Mouse (Mus musculus) kidney, adult 8-10 months (tissue): Measurements from ENCODE around the gene Defb25.

Experiments
- DNase-seq, 2 experiments: peaks; one replicate each; pipeline ENCODE4 v3.0.0; 2022

Defb25 gene

DNA sequence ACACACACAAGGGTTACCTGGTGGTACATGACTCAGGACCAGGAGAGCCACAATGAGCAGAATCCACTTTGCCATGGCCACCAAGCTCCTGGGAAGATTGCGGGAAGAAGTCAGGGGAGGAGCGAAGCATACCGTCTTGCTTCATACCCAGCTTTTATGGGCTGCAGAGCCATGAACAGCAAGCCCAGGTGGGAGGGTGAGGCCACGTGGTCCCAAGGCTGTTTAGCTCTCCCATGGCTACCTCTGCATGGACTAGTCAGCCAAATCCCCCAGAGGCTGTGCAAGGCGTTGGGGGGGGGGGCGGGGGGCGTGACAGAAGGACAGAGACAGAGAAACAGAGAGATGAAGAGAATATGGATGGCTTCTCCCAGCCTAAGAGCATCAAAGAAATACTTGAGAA is at the start of gene Defb25:
TSS of gene Defb25 (minus strand) at position 101 of the 400 bp plus-strand sequence.
- DNase-seq, result no peak

DNA sequence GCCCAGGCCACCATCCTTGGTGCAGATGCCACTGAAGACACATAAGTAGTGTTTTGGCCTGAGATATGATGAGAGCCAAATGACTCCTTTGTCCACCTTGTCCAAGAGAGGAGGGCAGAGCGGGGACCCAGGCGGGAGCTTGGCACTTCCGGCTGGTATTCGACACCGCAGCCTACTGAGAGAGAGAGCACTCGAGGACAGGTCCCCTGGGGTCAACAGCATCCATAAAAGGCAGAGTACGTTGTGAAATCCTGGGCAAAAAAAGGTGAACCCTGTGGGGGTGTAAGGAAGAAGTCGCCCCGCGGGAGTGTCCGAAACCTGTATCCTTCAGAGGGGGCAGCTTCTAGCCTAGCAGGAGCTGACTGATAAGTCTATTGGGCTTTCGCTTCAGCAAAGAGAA is 49.3 kb upstream of the Defb25 start:
- no peak for DNase-seq

DNA sequence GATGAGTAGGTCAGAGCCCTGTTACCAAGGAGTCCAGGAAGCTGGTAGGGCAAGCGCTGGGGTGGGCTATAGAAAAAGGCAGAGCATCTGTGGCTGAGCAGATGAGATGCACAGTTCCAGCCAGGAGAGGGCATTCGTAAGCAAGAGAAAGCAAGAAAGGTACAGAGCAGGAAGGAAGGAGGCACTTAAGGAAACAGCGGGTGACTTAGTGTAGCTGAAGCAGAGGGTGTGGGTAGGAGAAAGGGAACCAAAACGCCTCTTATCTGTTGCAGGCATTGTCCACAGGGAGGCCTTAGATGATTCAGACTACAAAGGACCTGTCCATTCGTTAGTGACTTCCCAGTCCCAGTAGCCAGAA is 48.8 kb upstream of the Defb25 start:
- peak in 1 of 2 experiments; percentile 49 for DNase-seq

DNA sequence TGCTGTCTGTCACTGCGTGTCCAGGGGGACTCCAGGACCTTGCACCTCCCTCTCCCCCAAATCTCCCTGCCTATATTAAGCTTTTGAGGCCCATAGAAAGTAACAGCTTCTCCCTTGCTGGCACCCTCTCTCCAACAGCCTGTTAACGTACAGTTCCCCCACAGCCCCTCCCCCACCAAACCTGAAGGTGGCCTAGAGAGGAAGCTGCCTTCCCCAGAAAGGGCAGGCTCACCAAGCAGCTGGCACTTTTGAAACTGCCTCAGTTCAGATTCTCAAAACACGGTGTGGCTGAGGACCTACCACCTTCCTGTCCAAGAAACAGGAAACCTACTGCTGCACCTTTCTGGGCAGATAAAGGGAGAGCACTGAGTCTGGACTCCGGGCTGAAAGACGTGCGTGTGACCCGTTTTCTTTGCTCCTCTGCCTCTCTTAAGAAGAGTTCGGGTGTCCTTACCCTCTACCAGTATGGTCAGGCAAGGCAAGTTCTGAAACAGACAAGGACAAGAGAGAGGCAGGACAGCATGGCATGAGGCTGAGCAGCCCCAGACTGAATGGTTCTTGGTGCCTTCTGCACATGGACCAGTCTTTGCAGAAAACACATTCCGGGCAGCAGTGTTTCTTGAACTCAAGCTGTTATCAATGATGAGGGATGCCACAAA is 48.3 kb upstream of the Defb25 start:
- DNase-seq, result no peak

DNA sequence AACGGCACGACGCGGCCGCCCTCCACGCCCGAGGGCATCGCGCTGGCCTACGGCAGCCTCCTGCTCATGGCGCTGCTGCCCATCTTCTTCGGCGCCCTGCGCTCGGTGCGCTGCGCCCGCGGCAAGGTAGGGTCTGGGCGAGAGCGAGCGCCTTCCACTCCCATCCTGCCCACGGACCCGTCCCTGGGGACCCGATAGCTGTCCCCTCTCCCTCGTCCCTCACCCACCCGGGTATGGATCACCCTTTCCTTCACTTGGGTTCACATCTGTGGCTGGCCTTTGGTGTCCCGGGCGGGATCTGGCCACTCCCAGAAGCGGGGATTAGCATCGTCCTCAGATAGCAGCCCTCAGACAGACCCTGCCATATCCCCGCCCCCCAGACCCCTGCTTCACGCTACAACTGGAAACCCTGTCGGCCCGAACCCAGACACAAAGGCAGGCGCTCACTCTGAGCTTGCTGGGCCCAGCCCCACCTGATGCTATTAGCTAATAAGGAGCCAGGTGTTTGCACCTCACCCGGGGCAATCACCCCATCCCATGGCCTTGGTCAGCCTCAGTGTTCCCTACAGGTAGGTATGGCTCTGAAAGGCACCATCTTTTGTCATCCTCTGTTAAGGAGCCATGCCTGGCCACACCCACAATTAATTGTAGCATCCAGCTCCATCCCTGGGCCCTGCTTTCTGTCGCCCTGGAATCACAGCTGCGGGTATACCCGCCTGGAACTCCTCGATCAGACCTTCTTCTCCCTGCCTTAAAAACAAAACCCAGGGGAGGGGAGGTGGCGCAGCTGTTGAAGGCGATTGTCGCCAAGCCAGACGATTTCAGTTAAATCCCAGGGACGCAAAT is 47.0 kb upstream of the Defb25 start:
- DNase-seq, result no peak

DNA sequence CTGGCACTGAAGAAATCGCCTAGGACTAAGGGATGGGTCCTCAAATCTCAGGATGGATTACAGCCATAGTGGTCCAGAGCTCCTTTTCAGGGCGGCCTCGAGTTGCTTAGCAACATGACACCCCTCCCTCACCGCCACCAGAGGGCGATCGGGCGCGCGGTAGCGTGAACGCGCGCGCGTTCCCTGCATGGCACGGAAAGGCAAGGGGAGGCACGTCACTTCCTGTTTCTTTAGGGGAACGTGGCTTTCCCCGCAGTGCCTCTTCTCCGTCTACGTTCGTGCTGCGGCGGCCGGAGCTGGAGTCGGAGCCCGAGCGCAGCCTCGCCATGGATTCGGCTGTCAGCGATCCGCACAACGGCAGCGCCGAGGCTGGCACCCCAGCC is 46.4 kb upstream of the Defb25 start, which contains the start of gene H13:
TSS of gene H13 (plus strand) at position 206 of the 383 bp plus-strand sequence.
- peak; percentile 87 to 90 for DNase-seq

DNA sequence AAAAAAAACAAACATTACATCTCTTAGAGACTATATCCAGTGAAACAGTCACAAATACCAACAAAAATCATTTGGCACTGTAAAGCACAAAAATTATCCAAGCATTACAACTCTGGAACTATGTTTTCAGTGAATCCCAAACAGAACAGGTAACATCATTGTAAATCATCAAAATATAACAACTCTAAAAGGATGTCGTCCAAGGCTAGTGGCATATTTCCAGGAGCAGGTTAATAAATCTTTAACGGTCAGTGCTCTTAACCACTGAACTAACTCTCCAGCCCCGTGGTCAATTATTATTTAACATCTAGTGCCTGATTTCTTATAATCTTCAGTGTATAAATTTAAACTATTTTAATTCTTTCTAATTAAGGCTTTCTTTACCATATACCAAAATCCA is 43.3 kb upstream of the Defb25 start:
- DNase-seq, result peak; percentile 45 to 62

DNA sequence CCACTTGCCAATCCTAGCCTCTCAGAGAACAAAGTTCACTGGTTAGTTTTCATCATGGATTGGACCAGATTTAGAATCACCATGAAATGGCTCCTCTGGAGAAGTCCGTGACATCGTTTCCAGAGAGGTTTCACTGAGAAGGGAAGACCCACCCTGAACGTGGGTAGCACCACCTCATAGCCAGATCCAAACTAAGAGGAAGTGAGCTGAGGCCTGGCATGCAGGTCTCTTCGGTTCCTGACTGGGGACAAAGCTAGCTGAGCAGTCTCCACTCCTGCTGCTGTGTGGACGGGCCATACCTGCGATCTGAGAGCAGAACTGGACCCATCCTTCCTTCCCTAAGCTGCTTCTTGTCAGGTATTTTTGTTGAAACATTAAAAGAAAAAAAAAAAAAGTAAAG is 38.3 kb upstream of the Defb25 start:
- no peak for DNase-seq

DNA sequence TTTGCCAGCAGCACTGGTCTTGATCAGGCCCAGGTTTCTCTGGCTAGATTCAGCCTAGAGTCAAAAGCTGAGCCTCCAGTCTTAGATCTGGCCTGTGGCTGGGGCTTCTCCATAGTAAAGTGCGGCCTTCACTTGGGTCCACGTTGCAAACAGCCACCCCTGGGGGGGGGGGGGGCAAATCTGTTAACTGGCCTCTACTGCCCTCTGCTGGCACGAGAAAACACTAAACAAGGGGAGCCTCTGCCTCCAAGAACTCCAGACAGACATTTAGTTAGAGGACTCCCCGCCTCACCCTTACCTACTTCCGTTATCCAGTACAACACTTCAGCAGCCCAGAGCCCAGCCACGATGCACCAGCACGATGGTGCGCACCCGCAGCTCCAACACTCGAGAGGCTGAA is 34.5 kb upstream of the Defb25 start:
- DNase-seq, result no peak

DNA sequence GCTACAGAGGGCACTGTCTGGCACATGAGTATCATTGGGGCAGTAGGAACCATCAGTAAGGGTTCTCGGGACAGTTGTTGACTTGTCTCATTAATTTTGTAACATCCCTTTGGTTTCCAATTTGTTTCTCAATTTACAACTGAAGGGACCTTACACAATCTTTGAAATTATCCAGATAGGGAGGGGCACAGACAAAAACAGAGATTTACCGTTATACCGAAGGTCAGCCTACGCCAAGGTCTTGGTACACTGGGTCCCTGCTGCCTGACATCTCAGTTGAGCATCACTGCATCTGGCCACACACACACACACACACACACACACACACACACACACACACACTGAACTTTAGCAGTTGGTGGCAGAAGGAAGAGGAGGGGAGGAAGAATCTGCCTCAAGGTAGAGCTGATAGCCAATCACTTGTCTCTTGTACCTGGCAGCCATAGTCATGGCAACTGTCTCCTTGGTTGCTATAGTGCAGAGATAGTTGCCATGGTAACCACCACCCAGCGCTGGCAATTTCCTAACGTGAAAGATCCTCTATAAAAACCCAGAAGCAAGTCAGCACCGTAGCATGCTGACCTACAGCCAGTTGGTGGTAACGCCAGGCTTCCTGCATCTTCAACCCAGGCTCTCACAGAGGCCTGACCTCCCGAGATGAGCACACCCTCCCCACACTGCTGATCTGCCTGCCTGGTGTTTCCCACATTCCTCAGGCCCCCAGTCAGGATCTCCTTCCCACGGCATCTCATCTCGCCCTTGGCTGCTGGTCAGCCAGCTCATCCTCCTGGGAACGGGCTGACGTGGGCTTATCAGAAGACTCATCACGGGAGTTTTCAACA is 31.2 kb upstream of the Defb25 start:
- DNase-seq, result peak in 1 of 2 experiments; percentile 25

DNA sequence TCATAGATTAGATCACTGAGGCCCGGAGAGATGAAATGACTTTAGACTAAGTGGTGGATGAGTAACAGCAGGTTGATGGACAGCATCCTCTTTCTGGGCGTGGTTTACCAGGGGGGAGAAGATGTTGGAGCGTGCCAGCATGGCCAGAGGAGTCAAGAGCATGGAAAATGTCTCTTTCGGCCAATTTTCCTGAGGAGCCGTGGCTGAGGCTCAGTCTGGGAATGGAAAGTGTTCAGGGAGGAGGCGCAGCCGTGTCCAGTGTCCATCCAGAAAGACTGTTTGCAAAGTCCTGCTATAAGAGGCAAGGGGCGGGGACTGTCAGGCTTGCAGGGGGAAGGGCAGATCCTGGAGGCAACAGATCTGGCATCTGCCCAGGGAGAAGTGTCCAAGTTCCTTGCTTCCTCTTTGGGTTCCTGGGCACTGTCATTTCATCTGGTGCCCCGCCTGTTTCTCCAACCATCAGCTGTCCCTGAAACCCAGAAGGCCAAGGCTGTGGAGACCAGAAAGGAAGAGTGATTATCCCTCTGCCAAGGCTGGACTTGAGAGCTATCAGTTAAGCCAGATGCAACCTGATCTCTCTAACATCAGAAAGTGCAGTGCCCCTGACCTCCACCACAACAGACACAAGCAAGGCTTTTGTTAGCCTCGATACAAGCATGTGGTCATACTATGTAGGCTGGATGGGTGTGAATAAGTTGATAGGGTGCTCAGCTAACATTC is 30.2 kb upstream of the Defb25 start:
- peak; percentile 32 to 39 for DNase-seq

DNA sequence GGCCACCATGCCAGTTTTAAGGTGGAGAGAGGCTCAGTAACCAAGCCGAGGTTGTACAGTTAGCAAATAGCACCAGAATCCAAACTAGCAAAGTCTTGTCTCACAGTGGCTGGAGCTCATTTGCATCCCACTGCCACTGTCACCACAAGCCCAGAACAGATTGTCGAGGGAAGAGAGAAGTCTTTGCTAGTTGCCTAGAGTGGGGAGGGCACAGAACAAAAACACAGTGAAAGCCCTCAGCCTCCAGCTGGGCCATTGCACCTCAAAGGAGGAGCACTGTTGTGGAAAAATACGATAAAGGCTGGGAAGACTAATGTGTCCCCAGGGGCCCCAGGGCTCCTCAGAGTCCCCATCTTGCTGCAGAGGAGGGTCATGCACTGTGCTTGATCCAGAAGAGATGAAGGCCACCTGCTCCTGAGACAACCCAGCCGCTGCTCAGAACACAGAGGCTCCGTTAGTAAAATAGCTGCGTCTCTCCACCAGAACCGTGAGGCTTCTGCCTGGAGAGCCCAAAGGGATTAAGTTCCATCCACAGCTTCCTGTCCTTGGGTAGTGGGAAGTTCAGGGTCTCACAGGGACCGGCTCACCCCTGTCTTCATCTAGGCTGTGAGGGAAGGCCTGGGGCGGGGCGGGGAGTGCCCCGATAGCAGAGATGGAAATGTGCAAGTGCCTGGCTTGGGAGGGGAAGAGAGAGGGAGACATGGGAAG is 16.7 kb upstream of the Defb25 start:
- peak; percentile 38 to 63 for DNase-seq

DNA sequence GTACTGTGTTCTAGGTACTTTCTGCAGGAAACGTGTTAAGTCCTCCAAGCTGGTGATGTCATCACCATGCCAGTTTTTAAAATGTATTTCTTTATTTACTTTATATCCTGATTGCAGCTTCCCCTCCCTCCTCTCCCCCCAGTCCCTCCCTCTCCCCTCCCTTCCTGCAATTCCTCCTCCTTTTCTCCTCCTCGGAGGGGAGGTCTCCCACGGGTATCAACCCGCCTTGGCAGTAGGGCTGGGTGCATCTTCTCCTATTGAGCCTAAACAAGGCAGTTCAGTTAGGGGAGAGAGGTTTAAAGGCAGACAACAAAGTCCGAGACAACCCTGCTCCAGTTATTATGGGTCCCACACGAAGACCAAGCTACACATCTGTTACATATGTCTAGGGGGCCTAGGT is 16.0 kb upstream of the Defb25 start:
- DNase-seq, result no peak

DNA sequence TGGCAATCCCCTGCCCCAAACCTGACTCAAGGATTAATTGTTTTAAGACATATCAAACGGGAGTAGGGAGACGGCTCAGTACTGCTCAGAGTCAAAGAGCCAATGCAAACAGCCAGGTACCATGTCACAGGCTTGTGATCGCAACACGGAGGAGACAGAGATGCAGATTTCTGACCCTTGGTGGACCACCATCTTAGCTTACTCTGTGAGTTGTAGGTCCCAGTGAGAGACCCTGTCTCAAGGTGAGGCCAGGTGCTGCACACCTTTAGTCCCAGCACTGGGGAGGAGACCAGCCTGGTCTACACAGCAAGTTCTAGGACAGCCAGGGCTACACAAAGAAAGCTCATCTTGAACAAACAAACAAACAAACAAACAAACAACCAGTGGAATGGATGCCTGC is 14.5 kb upstream of the Defb25 start:
- no peak for DNase-seq

DNA sequence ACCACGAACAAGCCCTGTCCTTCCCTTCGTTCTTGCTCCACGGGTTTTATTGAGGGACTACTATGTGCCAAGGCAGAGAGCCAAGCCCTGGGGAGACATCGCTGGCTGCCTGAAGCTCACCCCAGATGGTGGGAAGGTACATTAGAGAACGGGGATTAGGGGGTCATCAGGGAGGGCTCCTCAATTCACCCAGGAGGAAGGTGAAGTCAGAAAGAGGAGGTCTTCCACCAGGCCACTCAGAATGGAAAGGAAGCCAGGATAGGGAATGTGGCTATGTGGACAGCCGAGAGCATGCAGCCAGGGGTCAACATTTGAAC is 14.1 kb upstream of the Defb25 start:
- DNase-seq, result no peak

DNA sequence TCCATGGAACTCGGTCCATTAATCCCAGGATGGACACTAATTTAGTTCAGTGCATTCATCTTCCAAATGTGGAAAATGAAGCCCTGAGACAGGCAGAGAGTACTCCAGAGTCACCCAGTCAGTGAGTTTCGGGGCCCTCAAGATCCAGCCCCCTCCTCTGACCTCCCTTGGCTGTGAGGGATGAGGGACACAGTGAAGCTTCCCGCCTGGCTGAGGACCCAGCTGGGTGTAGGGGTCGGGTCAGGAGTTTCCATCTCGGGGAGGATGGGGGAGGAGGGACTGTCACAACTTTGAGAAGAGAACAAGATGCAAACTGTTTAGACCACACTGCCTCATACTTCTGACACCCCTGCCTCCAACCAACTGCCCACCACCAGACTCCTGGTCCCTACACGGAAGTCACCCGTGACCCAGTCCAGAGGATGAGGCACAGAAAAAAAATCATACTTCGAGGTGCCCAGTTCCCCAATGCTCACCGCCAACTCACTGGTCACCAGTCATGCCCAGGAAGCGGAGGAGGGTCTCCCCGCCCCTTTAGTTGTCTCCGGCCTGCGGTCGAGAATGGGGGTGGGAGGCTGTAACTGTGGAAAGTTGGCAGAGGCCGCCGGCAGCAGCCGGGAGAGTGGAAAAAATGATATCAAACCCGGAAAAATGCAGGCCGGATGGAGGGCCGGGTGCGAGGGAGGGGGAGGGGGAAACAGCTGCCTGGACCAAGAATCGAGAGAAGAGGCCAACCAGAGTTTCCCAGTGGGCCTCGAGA is 13.6 kb upstream of the Defb25 start:
- DNase-seq, result peak; percentile 59 to 68

DNA sequence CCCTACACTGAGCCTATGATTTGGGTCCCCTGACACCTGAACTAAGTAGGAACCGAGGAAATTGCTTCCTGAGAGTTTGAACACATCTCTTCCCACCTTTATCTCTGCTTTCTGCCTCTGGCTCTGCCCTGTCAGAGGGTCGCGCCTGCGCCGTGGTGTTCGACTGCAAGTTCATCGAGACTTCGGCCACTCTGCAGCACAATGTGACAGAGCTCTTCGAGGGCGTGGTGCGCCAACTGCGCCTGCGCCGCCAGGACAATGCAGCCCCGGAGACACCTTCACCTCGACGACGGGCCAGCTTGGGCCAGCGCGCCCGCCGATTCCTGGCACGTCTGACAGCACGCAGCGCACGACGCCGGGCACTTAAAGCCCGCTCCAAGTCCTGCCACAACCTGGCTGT is 11.5 kb upstream of the Defb25 start:
- DNase-seq, result no peak

DNA sequence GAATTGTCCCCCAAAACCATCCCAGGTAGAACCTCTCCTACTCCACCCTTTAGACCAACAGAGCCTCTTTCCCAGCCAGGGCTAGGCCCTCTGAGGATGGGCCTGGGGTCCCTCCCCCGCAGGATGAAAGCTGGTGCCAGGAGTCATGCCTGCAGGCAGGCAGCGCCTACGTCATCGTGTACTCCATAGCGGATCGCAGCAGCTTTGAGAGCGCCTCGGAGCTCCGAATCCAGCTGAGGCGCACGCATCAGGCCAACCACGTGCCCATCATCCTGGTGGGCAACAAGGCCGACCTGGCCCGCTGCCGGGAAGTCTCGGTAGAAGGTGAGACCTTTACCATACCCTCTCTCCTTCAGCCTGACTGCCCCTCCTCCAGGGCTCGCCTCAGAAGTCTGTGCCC is 10.5 kb upstream of the Defb25 start:
- no peak for DNase-seq

DNA sequence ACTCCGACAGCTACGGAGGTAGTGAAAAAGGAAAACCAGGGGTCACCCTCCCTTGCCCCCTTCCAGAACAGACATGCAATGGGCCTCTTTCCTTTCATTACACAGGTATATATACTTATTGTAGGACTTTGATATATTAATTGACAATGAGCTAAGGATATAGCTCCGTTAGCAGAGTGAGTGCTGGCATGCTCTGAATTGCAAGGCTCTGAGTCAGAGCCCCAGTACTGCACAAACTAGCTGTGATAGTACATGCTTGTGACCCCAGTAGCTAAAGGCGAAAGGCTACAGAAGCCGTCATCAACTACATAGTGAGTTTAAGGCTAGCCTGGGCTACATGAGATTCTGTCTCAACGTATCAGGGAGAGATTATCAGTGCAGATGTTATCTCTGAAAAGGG is 7.1 kb upstream of the Defb25 start:
- DNase-seq, result no peak

DNA sequence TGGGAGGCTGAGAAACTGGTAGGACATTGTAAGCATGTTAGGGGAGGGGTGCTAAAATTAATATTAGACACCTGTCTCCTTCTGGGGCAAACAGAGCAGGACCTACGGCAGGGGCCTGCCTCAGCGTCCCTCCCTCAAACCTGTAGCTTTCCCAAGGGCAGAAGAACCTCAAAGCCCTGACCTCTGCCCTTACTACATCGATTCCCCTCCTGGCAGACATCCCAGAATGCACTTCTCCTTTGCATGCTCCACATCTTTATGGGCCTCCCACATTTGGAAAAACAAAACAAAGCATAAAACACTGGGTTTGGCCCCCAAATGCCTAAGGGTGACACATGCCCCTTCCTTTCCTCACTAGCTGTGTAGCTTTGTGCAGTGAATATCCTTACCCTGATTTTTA is 6.4 kb upstream of the Defb25 start:
- DNase-seq, result no peak

DNA sequence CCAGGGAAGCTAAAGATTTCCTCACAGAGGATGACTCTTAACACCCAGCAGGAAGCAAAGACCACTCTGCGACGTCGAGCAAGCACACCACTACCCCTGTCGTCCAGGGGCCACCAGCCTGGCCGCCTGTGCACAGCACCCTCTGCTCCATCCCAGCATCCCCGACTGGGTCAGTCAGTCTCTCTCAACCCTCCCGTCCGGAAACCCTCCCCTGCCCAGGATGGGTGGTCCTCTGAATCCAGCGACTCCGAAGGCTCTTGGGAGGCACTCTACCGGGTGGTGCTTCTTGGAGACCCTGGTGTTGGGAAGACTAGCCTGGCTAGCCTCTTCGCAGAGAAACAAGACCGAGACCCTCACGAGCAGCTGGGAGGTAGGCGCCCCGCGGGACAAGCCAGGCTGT is 5.2 kb upstream of the Defb25 start:
- DNase-seq, result no peak
